Mouse (Mus musculus) colon, adult 2 months (tissue): ENCODE results near the gene Eif6. TPM values are rescaled to one million over a fixed set of nuclear protein-coding genes. Genes with fewer than 3 reads are reported as not detected.

ENCODE experiments used
- polyA plus RNA-seq: library from polyadenylated mRNA; depleted of rRNA; stranded (reverse); fragments of >200 nt; gene quantifications from 2 replicates; pipeline ENCODE4 v1.2.3, GENCODE M21; 2012; rRNA removed

The Eif6 gene
- polyA plus RNA-seq: 336 TPM in 2 replicates

DNA sequence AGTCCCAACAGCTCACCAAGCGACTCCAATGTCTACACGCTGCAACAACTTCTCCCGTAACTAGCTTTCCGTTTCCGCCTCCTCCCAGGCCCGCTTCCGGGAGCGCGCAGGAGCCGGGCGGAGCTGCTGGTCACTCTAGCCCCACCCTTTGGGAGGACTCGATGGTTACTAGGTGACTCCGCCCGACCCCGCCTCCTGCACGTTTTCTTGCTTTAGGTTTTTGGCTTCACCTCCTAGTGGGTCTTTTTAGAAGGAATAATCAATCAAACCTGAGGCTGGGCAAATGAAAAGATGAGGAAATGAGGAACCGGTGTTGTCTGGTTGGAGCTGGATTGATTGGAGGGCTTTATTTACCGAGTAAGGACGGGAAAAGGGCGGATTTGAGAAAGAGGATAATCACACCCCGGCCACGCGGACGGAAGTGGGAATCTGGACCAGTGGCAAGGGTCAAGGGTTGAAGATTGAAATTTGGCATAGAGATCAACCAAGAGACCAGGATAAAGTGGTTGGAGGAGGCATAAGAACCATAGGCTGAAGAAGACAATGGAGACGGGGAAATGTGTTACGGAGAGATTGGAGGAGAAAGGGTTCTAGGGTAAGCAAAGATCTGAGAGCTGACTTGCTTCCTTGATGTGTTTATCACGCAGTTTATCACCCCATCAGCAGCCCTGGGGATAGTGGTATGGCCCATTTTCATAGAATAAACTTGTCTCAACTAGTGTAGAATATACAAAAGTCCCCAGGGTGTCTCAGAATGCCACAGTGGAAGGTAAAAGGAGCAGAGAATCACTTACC is at the start of gene Eif6:
Gene Eif6, minus strand, starts transcription at position 296 of the 795 bp plus-strand sequence.

DNA sequence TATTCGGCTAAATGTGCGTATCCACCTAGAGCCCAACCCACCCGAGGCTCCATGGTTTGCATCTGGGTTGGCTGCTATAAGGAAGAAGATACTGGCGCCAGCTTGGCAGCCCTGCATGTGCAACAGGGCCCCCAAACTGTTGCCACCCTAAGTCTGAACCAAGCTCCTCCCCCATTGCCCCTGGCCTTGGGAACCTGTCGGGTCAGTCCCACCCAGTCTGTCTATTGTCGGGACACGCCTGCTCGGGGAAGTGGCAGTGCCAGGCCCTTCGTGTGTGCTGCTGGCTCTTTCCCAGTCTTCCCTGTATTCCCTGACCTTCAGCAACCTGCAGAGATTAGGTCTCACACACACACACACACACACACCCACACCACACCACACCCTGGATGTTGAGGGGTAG is 8.0 kb upstream of the Eif6 start, which contains the start of gene Fam83c:
Gene Fam83c, minus strand, starts transcription at position 123 of the 400 bp plus-strand sequence.

GRCm38 (mm10) chr2:155819392-155819448 is 7.5 kb downstream of the Eif6 start, which contains the start of gene BC029722:
Gene BC029722, minus strand, starts transcription at chr2:155819426.

GRCm38 (mm10) chr2:155774927-155775684 is 51.6 kb downstream of the Eif6 start, which contains the start of gene Mmp24:
Gene Mmp24, plus strand, starts transcription at chr2:155775342.

Other genes with a start within 250 kb of the Eif6 start
- 140 and 194 TPM in 2 replicates for gene Gss, start 234.1 kb downstream of the Eif6 start, polyA plus RNA-seq
- 0.25 TPM in 1 of 2 replicates, not detected in the other for gene Myh7b, start 215.7 kb downstream of the Eif6 start, polyA plus RNA-seq
- gene Trpc4ap, start 134.5 kb downstream of the Eif6 start, polyA plus RNA-seq: 168 and 189 TPM in 2 replicates
- gene Edem2, start 97.5 kb downstream of the Eif6 start, polyA plus RNA-seq: 76.8 and 108 TPM in 2 replicates
- not detected in 2 replicates for gene Gm17581, start 91.1 kb downstream of the Eif6 start, polyA plus RNA-seq
- gene Procr, start 75.8 kb downstream of the Eif6 start, polyA plus RNA-seq: 15.5 and 19.7 TPM in 2 replicates
- gene Mmp24, start 51.6 kb downstream of the Eif6 start, polyA plus RNA-seq: 0.54 and 0.65 TPM in 2 replicates
- 34.8 and 40.6 TPM in 2 replicates for gene BC029722, start 7.5 kb downstream of the Eif6 start, polyA plus RNA-seq
- 7.2 and 7.6 TPM in 2 replicates for gene Fam83c, start 7.9 kb upstream of the Eif6 start, polyA plus RNA-seq
- gene Uqcc1, start 103.4 kb upstream of the Eif6 start, polyA plus RNA-seq: 19.4 and 21.9 TPM in 2 replicates
- not detected in 2 replicates for gene Gm15557, start 113.8 kb upstream of the Eif6 start, polyA plus RNA-seq
- 0.13 and 0.28 TPM in 2 replicates for gene Gdf5, start 118.4 kb upstream of the Eif6 start, polyA plus RNA-seq
- 6.4 and 7.7 TPM in 2 replicates for gene Cep250, start 129.5 kb upstream of the Eif6 start, polyA plus RNA-seq
- 1.5 and 2.0 TPM in 2 replicates for gene 6430550D23Rik, start 181.1 kb upstream of the Eif6 start, polyA plus RNA-seq
- gene Ergic3, start 181.1 kb upstream of the Eif6 start, polyA plus RNA-seq: 280 and 317 TPM in 2 replicates
- 2.9 and 3.4 TPM in 2 replicates for gene Fer1l4, start 226.0 kb upstream of the Eif6 start, polyA plus RNA-seq
- gene Spag4, start 238.2 kb upstream of the Eif6 start, polyA plus RNA-seq: 0.80 and 0.83 TPM in 2 replicates